Mouse (Mus musculus) urinary bladder, postnatal 25 days (tissue): ENCODE data around the gene Bola1.
"Not testable (repeated sequence)": the region's sequence is repeated elsewhere in the genome, so short reads cannot be mapped to it uniquely, and the experiment has no call there.

Experiments
- DNase-seq: peaks from one replicate; pipeline ENCODE4 v3.0.0; 2022; ENCODE audit warnings: low spot score

Bola1 gene

DNA sequence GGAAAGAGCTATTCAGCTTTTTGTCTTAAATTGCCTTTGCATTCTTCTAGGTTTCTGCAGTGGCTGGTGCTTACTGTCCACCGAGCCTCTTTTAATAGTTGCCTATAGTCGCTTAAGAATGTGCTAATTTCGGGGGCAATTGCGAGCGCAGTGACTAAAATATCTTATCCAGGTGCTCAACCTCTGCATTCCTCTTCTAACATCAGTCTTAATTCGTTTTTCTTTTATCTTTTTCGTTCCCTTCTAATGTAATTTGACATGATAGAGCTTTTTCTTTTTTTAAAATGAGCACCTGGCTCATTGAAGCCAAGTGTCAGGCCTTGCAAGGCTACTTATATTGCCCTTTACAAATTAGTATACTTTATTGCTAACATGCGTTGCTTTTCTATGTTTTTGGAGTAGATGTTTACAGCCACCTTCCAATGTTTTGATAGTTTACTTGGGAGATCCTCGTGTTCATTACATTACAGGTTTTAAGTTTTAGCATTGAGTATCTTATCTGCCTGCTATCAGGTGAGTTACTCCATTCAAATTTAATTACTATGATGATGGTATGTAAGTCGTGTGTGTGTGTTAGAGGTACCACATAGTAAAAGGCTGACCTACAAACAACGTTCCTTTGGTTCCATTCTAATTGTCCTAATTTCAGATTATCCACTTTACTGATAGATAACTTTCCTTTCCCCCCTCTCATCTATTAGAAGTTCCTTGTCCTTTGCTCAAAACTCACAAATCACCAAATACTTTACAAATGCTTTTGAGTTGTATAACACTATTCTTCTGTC is 28.0 kb upstream of the Bola1 start:
- DNase-seq, result no peak

DNA sequence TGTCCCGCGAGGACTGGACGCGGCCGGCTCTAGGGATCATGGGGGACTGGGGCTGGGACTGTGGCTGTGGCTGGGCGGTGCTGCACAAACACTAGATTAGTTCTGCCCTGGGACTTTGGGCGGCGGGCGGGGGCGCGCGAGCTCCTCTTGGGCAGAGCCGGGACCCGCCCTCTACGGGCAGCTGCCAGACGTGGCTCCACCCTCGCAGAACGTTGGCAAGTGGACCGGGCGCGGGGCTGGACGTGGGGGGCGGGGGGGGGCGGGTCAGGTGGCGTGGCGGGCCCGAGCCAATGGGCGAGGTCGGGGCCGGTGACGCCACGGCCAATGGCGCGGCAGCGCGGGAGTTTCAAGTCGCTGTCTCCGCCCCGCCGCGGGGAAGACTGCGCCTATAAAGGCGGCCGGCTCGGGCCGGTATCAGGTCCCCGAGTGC is 26.9 kb upstream of the Bola1 start, which contains the start of gene Hist2h3c1:
TSS of gene Hist2h3c1 (plus strand) at position 259 of the 430 bp plus-strand sequence.
- DNase-seq, result not testable (repeated sequence)

DNA sequence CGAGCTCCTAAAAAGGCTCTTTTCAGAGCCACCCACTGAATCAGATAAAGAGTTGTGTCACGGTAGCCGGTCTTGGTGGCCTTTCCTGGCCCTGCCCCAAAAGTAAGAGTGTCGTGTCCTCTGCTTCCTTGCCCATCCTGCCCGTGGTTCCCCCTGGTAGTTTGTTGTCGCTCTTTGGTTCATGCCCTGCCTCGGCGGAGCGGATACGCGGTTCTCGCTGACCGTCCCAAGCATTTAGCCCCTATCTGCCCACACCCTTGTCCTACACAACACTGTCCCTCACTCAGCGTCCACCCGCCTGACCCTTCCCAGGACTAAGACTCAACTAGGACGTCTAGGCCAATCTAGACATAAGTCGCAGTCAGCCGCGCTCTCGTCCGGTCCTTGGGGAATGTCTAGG is 26.5 kb upstream of the Bola1 start:
- DNase-seq, result not testable (repeated sequence)

DNA sequence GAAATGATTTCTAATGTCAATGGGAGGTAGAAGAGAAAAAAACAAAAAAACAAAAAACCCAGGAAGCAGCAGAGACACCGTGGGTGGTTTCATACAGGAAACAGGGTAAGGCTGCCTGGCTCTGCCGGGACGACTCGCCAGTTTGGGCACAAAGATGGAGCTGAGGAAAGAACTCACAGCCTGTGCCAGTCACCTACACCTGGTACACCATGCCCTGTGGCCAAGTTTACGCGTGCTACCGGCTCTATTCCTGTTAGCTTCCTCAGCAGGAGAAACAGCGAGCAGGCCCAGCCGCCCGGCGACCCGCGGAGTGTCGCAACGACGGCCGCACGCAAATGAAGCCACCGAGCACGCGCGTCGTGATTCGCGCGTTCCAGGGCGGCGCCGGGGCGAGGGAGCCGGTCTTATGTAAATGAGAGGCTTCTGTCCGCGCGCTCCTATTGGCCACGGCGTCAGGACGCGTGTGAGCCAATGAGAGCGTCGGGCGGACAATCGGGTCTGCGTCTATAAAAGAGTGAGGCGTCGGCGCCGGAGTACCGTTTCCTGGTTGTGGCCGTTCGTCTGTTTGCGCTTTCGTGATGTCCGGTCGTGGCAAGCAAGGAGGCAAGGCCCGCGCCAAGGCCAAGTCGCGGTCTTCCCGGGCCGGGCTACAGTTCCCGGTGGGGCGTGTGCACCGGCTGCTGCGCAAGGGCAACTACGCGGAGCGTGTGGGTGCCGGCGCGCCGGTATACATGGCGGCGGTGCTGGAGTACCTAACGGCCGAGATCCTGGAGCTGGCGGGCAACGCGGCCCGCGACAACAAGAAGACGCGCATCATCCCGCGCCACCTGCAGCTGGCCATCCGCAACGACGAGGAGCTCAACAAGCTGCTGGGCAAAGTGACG is 25.7 kb upstream of the Bola1 start, which contains the start of gene Hist2h2aa1:
TSS of gene Hist2h2aa1 (plus strand) at position 495 of the 884 bp plus-strand sequence.
- peak; percentile 75 for DNase-seq

DNA sequence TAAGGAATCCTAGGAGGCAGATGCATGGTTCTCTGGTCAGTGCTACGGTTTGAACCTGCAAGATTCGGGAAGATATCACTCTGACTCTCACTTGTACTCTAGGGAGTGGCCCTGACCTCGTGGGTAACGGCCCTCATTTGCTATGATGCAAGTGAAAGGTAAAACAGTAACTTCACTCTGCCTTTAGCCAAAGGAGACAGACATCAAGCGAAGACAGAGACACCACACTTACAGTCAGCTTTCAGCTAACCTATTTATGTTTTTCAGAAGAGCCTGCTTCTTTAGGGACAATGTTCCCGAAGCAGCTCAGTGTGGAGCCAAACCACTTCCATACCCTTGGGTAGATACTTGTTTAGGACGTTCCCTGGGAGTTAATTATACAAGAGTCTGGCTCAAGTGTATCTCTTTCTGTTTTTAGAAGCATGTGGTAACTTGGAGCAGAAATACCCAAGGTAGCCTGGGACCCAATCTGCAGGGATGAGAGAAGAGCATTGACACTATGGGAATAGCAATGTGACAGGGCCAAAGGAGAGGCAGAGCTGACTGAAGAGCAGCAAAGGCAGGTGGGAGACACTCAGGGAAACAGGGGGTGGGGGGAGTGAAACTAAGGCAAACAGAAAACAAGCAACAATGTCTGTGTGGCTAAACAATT is 24.5 kb upstream of the Bola1 start:
- no peak for DNase-seq

DNA sequence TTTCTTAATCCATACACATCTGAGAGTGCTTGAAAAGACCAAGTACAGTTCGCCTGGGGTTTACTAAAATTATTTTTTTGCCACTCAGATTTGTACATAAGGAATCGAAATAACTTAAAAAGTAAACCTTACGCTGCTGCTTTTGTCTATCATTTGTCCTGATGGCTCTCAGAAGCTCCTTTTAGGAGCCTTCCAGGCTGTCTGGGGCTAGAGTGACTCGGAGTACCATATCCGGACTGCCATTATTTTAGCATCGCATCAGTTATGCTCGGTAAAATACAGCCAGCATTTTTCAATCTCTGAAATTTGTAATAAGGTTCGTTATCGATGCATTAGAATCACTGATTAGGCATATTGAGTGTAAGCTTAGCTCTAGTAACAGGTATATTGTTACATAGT is 21.3 kb upstream of the Bola1 start:
- no peak for DNase-seq

DNA sequence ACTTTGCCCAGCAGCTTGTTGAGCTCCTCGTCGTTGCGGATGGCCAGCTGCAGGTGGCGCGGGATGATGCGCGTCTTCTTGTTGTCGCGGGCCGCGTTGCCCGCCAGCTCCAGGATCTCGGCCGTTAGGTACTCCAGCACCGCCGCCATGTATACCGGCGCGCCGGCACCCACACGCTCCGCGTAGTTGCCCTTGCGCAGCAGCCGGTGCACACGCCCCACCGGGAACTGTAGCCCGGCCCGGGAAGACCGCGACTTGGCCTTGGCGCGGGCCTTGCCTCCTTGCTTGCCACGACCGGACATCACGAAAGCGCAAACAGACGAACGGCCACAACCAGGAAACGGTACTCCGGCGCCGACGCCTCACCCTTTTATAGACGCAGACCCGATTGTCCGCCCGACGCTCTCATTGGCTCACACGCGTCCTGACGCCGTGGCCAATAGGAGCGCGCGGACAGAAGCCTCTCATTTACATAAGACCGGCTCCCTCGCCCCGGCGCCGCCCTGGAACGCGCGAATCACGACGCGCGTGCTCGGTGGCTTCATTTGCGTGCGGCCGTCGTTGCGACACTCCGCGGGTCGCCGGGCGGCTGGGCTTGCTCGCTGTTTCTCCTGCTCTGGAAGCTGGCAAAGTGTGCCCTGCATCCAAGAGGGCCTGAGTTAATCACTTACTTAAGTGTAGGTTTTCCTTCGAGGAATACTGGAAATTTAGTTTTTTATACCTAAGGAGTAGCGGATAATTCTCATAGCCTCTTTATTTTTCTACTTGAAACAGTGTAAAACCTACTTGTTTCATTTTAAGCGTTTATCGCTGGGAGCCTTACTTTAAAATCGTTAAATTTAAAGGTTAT is 20.7 kb upstream of the Bola1 start, which contains the start of gene Hist2h2aa2:
TSS of gene Hist2h2aa2 (minus strand) at position 328 of the 850 bp plus-strand sequence.
- DNase-seq, result peak; percentile 76

DNA sequence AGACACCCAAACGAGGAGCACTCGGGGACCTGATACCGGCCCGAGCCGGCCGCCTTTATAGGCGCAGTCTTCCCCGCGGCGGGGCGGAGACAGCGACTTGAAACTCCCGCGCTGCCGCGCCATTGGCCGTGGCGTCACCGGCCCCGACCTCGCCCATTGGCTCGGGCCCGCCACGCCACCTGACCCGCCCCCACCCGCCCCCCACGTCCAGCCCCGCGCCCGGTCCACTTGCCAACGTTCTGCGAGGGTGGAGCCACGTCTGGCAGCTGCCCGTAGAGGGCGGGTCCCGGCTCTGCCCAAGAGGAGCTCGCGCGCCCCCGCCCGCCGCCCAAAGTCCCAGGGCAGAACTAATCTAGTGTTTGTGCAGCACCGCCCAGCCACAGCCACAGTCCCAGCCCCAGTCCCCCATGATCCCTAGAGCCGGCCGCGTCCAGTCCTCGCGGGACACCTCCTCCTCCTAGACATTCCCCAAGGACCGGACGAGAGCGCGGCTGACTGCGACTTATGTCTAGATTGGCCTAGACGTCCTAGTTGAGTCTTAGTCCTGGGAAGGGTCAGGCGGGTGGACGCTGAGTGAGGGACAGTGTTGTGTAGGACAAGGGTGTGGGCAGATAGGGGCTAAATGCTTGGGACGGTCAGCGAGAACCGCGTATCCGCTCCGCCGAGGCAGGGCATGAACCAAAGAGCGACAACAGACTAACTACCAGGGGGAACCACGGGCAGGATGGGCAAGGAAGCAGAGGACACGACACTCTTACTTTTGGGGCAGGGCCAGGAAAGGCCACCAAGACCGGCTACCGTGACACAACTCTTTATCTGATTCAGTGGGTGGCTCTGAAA is 19.7 kb upstream of the Bola1 start, which contains the start of gene Hist2h3c2:
TSS of gene Hist2h3c2 (minus strand) at position 174 of the 840 bp plus-strand sequence.
- not testable (repeated sequence) for DNase-seq

DNA sequence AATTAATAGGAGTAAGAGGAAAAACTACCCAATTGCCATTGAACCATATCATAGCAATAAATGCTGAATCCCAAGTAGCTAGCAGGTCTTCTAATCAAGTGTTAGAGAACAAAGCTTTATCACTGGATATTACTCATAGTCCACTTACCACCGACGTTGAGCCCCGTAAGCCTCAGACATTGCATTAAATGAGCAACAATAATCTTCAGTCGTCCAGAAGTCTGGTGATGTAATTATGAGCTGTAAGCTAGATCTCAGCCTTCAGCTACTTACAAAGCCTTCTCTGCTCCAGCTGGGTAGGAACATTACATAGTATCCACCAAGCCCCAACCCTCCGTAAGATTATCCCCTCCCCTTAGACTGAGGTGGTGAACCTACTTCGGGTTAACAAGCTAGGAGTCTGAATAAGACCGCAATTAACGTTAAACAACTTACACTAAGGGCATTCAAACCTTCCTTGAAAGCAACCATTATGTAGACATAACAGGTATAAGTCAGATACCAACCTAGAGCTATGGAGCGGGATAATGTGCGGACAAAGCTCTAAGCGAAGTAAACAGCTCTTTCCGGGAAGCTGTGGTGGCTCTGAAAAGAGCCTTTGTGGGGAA is 18.5 kb upstream of the Bola1 start:
- no peak for DNase-seq

DNA sequence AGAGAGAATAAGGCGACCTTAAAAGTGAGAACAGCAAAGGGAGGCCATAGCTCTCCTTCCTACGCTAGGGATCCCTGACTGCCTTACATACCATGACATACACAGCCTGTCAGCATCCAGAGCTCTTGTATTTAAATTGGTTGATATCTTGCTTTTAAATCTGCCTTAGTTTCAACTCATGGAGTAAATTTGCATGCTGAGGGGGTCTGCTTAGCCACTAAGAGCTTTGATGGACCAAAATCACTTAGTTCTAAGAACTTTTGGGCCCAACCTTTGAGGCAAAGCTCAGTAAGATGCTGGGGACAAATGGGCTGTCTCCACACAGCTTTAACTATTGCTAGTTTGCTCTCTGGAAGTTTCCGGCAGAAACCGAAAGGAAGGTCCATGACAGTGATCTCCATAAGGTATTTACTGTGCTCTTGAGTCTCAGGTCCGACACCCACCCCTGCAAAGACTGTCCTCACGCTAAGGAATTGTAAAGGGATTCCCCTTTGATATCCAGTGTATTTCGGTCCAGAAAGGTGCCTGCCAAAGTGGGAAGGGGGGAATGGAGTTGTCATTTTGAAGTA is 17.9 kb upstream of the Bola1 start:
- DNase-seq, result no peak

DNA sequence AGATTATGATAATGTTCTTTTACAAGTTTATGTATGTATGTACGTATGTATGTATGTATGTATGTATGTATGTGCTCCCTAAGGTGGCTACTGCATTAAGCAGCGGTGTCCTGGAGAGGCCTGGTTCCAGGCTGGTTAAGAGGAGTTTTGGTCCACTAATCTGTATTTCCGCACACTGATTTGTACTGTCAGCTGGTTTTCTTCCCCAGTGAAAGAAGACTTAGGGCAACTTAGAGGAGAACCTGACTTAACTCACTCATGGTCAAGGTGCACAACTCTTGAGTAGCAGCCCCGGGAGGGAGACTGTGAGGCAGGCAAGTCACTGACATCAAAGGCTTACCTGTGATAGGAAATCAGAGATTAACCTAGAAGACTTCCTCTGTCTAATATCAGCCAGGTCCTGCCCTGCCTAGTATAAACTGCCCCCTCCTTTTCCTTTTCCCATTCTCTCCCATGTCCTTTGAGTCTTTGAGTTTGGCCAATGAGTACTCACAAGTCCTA is 17.4 kb upstream of the Bola1 start:
- DNase-seq, result no peak

DNA sequence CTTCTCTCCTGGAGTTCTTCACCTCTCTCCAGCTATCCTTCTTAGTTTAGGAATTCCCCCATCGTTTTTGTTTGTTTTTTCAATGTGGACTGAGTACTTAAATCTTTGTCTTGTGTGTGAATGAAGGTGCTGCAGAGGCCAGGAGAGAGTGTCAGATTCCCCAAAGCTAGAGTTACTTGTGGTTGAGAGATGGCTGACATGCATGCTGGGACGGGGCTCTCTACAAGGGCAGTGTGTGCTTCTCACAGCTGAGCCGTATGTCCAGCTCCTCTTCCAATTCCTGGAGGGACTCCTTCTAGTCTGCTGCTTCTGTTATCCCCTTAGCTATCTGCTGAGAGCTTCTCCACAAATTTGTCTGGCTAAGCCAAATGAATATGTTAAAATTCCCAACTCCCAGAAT is 16.3 kb upstream of the Bola1 start:
- DNase-seq, result no peak

DNA sequence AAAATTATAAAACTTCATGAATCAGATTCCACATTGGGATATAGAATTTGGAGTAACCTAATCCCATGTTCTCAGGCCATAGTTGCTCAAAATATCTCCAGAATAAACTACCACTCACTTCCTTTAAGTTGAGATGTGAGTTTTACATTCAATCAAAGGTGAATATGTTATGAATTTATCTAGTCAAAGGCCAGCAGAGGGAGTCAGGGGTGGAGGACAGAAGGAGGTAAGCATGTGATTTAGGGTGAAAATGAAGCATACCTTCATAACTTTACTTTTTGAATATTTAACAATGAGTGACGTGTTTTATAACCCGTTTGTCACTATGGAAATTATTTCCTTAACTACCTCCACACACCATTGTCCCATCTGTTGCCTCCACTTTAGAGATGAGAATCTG is 15.4 kb upstream of the Bola1 start:
- no peak for DNase-seq

DNA sequence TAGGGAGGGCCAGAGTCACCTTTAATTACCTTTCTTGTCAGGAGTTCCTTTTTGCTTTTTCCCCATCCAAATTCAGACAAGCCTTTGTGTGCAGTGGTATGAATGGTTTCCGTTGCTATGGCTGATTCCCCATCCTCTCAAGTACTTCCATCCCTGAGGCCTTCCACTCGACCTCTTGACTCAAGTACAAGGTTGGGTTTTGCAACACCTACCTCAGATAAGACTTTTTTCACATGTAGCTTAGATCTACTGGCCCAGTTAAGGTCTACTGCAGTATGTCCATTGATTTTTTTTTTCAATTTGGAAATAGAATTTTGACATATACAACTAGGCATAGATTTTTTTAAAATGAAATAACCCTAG is 12.2 kb upstream of the Bola1 start:
- no peak for DNase-seq

DNA sequence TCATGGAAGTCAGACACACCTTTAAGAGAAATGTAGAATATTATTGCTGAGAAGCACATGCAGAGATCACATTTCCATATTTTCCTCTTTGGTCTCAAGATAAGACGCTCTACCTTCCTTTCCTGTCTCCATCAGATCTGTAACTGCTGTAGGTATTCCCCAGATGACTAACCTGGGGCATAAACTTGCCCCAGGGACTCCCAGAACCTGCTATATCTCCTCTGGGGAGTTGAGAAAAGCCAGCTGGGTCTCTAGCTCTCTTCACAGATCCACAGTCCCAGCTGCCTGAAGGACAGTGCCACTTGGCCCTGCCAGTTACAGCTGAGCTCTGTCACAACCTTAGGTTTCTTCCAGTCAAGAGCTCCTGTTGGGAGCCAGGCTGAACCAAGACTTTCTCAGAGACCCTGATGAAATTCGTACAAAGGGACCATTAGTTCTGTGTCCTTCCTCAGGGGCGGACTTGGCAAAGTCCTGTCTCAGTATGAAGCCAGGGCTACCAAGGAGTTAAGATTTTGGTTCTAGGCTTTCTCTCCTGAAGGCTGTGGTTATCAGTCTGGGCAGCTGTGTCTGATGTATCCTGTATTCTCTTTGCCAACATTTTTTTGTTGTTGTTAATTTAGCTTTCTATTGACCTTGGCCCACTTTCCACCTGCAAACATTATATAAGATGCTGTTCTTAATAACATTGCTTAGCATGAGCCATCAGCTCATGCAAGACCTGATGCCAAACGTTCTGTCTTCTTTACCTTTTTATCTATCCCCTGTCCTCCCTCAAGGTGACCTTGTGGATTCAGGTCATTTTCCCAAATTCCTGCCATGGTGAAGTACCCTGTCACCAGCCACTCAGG is 11.6 kb upstream of the Bola1 start:
- DNase-seq, result no peak

DNA sequence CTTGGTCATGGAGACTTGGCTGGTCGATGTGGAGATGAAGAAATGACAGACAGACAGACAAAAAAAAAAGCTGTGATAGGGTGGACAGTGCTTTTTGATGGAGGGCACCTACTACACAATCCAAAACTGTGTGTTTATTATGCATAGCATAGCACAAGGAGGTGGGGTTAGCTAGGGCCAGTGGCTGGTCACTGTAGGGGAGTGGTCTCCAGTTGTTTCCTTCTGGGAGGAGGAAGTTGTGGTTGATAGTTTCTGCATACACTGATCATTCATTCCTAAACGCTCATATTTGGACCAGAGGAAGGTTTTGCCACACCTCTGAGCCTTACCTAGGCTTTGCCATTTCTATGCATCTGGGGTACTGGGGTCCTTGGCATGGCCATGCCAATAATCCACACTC is 10.9 kb upstream of the Bola1 start:
- no peak for DNase-seq

DNA sequence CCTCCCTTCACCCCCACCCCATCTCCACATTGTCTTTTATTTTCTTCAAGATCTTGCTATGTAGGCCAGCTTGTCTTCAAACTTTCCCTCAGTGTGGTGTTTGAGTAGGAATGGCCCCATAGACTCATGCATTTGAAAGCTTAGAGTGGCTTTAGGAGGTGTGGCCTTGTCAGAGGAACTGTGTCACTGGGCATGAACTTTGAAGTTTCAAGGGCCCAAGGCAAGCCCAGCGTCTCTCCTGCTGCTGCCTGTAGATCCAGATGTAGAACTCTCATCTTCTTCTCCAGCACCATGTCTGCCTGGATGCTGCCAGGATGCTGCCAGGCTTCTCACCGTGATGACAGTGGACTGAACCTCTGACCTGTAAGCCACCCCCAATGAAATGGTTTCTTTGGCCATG is 9.3 kb upstream of the Bola1 start:
- no peak for DNase-seq
